Mouse (Mus musculus) hindbrain, embryonic 16.5 days (tissue): ENCODE measurements around the gene Ttc25. TPM values are rescaled to one million over a fixed set of nuclear protein-coding genes. Genes with fewer than 3 reads are reported as not detected.

ENCODE experiments used
- polyA plus RNA-seq: library from polyadenylated mRNA; unstranded; fragments of >200 nt; fragmentation: Nextera tagmentation; extraction: Ambion mirVana; gene quantifications from 2 replicates; pipeline ENCODE4 v1.2.1, GENCODE M21; 2015

The Ttc25 gene
- polyA plus RNA-seq, 1 experiment from 2014 or later = 2.2 TPM

Other genes starting within 250 kb of the Ttc25 start
- gene Eif1, start 225.7 kb upstream of the Ttc25 start, polyA plus RNA-seq = 1,208 and 1,248 TPM in 2 replicates
- 0.52 TPM in 1 of 2 replicates, not detected in the other for gene Gast, start 211.2 kb upstream of the Ttc25 start, polyA plus RNA-seq
- gene Hap1, start 189.5 kb upstream of the Ttc25 start, polyA plus RNA-seq = 316 and 333 TPM in 2 replicates
- 68.8 and 77.7 TPM in 2 replicates for gene Jup, start 147.8 kb upstream of the Ttc25 start, polyA plus RNA-seq
- gene P3h4, start 130.8 kb upstream of the Ttc25 start, polyA plus RNA-seq = 21.5 and 25.5 TPM in 2 replicates
- 29.2 and 33.1 TPM in 2 replicates for gene Fkbp10, start 129.9 kb upstream of the Ttc25 start, polyA plus RNA-seq
- gene Nt5c3b, start 103.8 kb upstream of the Ttc25 start, polyA plus RNA-seq = 127 TPM in 2 replicates
- gene Klhl10, start 103.7 kb upstream of the Ttc25 start, polyA plus RNA-seq = 0.75 and 1.2 TPM in 2 replicates
- 9.1 and 10.4 TPM in 2 replicates for gene Klhl11, start 72.9 kb upstream of the Ttc25 start, polyA plus RNA-seq
- 215 and 253 TPM in 2 replicates for gene Acly, start 17.6 kb upstream of the Ttc25 start, polyA plus RNA-seq
- gene Cnp, start 29.3 kb downstream of the Ttc25 start, polyA plus RNA-seq = 72.6 and 85.0 TPM in 2 replicates
- 99.1 and 103 TPM in 2 replicates for gene Nkiras2, start 73.6 kb downstream of the Ttc25 start, polyA plus RNA-seq
- gene Dnajc7, start 74.6 kb downstream of the Ttc25 start, polyA plus RNA-seq = 290 and 293 TPM in 2 replicates
- 2.0 and 2.3 TPM in 2 replicates for gene Zfp385c, start 146.8 kb downstream of the Ttc25 start, polyA plus RNA-seq
- gene Dhx58, start 158.7 kb downstream of the Ttc25 start, polyA plus RNA-seq = 2.5 and 2.6 TPM in 2 replicates
- gene Kat2a, start 166.9 kb downstream of the Ttc25 start, polyA plus RNA-seq = 62.2 and 67.8 TPM in 2 replicates
- gene Hspb9, start 168.2 kb downstream of the Ttc25 start, polyA plus RNA-seq = 0.34 TPM in 1 of 2 replicates, not detected in the other
- 43.7 and 43.8 TPM in 2 replicates for gene Rab5c, start 192.6 kb downstream of the Ttc25 start, polyA plus RNA-seq
- gene Kcnh4, start 214.3 kb downstream of the Ttc25 start, polyA plus RNA-seq = 8.9 and 10.0 TPM in 2 replicates
- 0.48 and 0.59 TPM in 2 replicates for gene Hcrt, start 217.3 kb downstream of the Ttc25 start, polyA plus RNA-seq
- 8.2 and 9.6 TPM in 2 replicates for gene Ghdc, start 225.3 kb downstream of the Ttc25 start, polyA plus RNA-seq